Mouse (Mus musculus): Measurements from ENCODE around the gene S100pbp. TPM values are rescaled to one million over a fixed set of nuclear protein-coding genes. Genes with fewer than 3 reads are reported as not detected.

S100pbp gene
- total RNA-seq, 2 experiments from 2014 or later: 8.4 to 9.2 TPM

DNA sequence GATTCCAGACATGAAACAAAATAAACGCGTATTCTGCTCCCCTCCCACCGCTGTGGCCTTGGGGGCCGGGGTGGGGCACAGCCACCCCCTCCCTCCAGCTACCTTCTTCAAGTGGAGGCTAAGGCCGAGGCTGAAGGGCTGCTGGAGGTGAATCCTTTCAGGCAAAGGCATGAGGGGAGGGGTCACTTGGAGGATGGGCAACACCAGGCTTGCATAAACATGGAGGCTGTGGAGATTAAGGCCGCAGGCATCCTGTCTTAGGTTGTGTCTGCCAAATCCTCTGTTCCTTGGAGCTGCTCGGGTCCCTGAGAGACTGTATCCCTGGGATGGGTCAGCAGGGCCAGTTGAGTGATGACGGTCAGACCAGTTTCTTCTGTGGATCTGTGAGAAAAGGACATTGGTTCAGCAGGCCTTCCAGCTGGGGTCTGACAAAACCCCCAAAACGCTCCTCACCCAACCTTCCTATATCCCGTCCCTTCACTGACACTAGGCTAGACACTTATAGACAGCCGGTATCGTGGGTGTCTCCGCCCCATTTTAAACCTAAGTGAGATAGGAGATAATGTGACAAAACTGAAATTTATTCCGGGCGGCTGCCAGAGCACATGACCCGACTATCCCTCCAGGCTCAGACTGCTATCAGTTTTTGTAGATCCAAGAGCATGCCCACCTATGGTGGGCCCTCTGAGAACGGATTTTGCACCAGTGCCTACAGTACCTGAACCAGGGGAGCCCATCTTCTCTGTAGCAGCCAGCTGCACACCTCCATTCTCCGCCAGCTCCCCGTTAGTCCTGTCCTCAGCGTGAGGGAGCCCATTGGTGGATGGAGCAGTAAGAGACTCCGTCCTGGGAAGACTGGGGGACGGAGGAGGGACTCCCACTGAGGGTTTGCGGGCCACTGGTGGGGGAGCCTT is 31.8 kb upstream of the S100pbp start:
- DNase-seq: no peak

DNA sequence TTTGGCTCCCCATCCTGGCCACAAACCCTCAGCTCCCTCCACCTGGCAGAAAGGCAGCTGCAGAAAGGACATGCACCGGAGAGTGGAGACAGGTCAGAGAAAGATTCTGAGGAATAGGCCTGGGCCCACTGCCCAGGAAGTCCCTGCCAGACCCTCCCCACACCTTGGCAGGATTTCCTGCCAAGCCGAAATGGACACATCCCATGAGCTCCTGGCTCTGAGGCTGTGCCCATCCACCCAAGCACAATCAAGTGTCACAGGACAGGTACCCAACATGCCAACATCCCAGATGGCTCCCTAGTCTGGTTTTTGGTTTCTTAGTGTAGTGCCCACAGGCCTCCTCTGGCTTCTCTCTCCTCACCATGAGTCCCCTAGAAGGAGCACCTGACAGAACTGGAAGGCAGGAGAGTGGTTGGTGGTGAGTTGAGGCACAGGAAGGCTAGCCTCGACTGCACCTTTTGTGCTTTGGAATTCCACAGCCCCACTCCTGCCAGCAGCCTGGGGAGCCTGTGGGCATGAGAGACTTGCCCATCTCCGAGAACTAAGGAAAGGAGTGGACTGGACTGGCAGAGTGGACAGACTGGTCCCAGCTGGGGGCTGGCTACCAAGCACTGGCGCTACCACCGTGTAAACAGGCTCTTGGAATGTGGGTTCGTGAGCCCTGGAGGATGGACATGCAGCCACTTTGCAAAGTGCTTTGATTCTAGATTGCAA is 31.0 kb upstream of the S100pbp start:
- no peak for DNase-seq

DNA sequence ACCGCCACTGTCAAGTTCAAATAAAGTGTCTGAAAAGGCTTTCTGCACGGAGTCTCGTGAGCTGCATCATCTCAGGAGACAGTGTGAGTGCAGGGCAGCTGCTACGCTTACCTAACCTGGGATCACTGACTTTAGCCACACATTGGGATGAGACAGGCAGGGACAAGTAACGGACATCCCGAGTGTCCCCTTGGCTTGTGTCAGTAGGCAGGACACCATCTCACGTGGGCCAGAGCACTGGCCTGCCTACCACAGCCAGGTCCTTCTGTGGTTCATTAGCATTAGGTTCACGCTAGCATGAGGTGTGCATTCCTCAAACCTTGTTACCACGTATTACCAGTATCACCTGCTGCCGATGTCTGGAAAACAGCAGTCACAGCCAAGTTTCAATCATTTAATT is 29.7 kb upstream of the S100pbp start:
- DNase-seq: no peak

DNA sequence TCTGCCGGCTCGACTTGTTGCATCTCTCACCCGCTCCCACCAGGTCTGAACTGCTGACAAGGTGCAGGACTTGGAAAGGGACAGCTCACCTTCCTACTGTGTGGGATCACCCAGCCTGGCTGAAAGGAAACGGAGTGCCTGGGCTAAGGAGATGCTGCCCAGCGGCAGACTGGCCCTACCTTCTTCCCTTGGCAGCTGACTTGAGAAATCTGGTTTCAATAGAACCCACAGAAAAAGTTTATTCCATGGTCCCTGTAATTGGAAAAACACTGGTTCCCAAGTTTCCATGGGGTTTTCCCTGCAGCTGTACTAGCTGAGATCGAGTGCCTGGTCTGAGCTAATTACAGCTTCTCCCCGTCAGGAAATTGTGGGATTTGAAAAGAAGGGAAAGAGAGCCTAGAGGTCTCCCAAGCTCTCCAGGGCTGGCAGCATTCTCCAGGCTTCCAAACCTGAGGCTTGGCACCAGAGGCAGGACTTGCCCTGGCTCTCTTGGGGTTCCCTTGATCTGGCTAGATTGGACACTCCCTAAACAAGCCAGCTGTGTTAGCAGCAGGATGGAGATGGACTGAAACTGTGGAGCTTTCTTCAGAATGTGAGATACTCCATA is 29.1 kb upstream of the S100pbp start:
- no peak for DNase-seq

DNA sequence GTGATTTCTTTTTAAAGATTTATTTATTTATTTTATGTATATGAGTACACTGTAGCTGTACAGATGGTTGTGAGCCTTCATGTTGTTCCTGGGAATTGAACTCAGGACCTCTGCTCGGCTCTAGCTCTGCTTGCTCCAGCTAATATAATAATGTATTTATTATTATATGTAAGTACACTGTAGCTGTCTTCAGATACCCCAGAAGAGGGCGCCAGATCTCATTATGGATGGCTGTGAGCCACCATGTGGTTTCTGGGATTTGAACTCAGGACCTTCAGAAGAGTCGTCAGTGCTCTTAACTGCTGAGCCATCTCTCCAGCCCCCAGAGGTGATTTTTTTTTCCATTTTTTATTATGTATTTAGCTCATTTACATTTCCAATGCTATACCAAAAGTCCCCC is 23.0 kb upstream of the S100pbp start:
- DNase-seq: peak in 1 of 2 experiments; percentile 24

DNA sequence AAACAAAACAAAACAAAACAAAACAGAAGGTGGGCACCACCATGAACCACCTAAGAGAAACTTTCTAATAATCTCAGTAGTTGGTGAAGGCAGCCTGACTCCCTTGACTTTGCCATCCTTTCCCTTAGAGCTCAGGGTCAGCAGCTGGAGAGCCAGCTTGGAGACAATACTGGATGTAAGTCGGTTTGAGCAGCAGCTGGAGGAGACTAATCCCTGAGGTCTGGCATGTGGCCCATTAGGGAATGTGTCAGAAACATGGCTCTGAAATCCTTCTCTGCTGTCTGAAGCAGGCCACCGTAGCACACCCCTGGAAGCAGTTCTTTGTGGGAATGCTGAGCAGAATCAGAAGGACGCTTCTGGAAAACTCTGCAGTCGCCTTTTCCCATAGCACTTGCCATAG is 21.9 kb upstream of the S100pbp start:
- DNase-seq: peak; percentile 51 to 56

DNA sequence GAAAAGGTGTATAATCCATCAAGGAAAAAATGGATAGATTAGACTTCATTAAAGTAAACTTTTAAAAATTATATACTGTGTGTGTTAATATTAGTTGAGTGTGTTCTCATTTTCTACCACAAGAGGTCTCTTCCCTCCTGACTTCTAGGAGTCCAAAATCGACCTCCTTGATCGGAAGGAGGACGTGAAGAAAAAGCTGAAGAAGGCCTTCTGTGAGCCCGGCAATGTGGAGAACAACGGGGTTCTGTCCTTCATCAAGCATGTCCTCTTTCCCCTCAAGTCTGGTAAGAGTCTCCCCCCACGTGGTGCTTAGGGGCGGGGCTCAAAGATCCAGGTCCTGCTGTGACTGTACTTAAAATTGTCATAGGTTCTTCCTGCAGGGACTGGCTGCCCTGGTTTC is 20.0 kb upstream of the S100pbp start:
- no peak for DNase-seq

DNA sequence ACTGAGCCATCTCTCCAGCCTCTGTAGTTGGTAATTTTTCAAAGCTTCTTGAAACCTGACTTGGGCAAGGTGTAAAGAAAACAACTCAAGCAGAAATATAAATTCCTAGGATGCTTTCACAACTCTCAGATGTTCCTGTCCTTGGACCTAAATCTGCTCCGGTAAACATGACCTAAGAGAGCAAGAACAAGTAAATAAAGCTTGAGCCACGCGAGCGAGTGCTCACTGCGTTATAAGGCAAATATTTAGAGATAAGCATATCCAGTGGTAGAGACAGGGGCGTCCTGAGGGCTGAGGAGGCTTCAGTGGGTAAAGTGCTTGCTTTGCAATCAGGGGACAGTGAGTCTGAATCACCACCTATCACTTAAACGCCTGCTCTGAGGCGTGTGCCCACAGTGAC is 17.3 kb upstream of the S100pbp start:
- no peak for DNase-seq

DNA sequence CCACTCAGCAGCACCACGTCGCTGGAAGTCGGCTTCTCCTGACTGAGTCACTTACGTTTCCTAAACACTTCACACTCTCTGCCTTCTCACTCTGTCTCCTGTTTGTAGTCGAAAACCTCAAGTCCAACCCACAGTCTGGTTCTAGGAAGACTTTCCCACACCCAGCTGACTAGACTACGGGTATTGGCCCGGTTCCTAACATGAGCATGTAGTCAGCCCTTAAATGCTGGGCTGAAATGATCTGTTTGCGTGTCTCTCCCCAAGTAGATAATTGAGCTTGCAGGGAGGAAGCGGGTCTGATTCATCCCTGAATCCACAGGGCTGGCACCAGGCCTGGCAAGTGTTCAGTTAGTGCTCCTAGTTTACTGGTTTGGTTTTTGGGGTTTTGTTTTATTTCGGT is 15.1 kb upstream of the S100pbp start:
- DNase-seq: no peak

DNA sequence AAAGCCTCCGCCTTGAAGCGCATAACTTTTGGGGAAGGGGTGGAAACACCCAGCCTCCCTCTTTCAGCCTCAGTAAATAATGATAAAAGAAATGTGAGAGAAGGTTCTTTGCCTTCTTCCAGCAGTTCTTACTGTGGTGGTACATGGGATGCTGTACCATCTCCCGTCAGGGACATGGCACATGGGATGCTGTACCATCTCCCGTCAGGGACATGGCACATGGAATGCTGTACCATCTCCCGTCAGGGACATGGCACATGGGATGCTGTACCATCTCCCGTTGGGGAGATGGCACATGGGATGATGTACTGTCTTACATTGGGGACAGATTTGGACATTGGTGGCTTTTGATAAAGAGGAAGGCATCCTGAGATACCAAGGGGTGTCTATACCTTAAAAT is 8.0 kb upstream of the S100pbp start:
- DNase-seq: no peak

DNA sequence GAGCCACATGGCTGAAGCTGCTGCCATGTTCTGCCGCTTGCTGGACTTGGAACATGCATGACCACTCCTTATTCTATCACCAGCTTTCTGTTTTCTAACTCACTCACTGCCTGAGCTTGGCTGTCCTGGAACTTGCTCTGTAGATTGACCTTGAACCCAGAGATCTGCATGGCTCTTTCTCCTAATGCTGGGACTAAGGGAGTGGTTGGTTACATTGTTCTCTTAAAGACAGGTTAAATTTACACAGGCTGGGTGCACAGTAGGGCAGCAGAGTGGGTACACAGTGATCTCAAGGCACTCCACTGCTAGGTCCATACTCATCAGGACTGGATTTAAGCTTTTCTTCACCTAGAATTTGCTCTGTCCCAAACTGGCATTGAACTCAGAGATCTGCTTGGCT is 4.8 kb upstream of the S100pbp start:
- no peak for DNase-seq

DNA sequence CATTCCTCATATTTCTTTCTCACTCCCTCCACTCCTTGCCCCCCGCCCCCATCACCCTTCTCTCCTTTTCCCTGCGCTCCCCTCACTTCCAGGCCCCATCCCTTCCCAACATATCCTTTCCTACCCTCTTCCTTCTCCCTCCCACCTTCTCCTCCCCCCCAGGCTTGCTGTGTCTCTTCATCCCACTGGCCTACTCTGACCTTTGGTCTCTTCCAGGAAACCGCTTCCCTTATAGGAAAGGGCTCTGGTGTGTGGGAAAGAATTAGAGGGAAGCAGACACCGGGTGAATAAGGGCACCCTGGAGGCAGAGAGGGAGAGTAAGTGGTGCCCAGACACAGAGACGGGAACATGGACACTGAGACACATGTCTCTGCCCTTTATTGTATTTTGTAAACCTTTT is 2.2 kb upstream of the S100pbp start:
- DNase-seq: no peak

DNA sequence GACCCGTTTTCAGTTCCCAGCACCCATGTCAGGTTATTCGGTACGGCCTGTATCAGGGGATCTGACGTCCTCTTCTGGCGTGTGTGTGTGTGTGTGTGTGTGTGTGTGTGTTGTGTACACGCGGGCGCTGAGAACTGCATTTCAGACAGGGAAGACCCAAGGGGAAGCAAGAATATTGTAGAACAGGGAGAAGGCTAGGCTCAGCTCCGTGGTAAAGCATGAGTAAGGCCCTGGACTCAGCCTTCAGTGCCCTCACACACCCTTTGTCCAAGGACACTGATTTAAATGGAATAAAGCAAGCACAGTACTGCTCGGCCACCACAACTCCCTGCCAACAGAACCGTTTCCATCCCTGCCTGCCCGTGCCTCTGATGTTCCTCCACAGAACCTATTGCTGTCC is 1.0 kb upstream of the S100pbp start:
- DNase-seq: peak; percentile 12 to 30

DNA sequence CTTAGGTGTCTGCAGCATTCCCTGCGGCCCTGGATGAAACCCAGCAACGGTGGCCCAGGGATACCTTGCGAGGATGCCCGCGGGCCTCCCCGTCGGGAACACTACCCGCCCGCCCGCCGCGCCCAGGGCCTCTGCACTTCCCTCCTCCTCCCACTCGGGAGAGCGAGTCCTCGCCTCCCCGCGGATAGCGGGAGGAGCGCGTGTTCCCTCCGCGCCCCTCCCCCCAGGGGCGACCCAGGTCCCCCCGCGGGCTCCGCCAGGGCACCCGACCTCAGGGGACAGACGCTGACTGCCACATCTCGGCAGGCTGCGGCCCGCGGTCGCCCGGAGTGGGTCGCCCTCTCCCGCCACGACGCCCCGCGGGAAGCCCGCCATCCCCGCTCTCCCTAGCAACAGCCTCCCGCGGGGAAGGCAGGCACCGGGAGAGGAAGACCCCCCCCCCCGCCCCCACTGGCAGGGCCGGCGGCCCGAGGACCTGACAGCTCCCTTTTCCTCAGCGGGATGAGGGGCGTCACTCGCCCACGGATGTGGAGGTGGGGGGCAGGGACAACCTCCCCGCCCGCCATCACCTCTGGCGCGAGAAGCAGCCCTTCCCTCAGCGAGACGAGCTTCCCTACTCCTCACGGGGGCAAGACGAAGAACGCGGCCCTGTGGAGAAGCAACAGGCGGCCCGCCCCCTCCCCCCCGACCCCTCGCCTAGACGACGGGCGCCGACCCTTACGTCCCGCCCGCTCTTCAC is 555 bp downstream of the S100pbp start:
- DNase-seq: peak; percentile 57 to 59

DNA sequence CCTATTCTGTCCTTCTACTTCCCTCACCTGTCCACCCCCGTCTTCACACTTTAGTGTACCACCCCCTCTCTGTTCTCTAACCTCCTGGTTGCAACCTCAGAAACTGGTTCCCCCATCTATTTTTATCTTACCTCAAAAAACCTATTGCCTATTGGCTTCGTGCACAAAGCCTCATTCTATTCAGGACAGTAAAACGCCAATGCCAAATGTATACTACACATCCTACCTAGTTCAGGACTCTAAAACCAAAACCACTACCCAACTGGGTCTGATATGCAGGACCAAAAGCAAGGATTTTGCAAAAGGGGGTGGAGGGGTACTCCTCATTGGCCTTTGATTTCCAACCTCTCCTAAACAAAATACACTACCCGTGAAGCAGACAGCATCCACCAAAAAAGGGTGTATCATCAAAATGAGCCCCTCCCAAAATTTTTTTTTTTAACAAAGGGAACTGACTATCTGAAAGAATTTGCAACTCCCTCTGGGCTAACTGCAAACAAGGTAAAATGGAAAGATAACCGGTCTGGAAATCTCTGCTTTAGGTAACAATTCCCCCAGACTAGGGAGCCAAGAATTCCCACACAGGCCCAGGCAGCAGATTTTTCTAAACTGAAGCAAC is 1.4 kb downstream of the S100pbp start:
- no peak for DNase-seq

DNA sequence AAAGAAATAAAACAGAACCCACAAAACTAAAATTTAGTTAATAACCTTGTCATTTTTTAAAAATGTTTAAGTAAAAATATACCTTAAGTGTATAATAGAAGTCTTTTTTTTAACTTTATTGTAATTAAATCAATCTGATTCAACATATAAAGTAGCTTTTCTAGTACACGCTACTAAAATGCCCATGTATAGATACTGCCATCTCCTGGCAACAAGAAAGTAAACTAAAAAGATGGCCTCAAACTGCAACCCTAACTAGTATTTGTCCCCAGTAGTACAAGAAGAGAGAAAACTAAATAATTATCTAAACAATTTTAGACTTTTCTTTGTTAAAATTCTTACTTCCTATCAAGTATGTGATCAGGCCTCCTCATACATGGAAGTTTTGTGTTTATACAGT is 10.0 kb downstream of the S100pbp start:
- DNase-seq: no peak

DNA sequence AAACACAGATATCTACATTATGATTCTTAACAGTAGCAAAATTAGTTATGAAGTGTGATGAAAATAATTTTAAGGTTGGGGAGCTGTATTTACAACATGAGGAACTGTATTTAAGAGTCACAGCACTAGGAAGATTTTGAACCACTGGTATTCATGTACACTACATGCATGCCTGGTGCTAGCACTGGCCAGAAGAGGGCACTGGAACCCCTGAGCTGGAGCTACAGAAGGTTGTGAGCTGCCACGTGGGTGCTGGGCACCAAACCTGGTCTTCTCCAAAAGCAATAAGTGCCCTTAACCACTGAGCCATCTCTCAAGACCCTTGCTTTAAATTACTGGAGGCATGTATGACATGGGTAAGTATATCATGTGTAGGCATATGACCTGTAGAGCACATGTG is 17.0 kb downstream of the S100pbp start:
- no peak for DNase-seq

DNA sequence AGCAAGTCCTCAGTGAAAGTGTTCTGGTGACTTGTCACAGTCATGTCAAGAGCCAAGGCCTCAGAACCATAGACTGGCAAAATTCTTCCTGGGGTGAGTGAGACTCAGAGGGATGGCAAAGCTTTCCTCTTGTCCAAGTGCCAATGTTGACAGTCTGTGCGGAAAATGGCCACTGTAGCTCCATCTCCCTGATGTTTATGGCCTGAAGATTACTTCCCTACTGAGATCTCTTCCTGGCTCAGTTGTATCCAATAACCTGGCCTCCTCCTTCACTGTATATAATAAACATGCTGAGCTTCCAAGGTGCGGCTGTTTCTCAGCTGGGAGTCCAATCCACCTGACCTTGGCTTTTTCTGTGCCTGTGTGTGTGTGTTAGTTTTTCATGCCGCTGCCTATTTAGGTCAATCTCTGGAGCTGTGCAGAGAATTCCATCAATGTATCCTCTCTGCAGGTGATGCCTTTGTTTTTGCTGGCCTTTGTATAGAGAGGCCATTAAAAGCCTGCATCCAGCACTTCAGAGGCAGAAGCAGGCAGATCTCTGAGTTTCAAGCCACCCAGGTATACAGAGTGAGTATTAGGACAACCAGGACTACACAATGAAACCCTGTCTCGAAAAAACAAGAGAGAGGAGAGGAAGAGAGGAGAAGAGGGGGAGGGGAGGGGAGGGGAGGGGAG is 27.8 kb downstream of the S100pbp start:
- DNase-seq: no peak

DNA sequence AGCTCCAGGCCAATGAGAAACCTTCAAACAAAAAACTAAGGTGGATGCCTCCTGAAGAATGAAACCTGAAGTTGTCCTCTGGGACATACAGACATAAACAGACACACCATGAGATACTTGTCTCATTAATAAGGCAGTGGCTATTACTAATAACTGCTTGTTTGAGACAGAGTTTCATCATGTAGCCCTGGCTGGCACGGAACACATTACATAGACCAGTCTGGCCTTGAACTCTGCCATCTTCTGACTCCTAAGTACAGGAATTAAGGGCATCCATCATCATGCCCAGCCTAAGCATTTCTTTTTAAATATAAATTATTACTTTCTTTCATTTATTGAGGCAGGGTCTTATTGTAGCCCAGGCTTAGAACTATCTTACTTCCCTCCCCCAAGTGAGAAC is 28.5 kb downstream of the S100pbp start:
- no peak for DNase-seq

DNA sequence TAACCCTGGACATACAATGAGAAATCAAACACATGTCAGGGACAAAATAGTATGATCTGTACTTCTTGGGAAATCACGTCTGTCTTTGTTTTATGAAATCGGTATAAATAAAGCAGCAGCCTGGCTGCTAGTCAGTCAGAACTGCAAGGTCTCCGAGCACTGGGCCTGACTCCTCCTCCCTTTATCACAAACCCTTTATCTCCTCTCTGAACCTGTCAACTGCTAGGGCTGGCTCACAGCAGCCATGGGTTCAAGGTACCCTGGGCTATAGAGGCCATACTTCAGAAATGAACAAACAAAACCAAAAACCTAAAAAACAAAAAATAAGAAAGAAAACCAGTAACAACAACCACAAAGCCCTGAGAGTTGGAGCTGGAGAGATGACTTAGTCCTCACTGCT is 31.0 kb downstream of the S100pbp start:
- no peak for DNase-seq

DNA sequence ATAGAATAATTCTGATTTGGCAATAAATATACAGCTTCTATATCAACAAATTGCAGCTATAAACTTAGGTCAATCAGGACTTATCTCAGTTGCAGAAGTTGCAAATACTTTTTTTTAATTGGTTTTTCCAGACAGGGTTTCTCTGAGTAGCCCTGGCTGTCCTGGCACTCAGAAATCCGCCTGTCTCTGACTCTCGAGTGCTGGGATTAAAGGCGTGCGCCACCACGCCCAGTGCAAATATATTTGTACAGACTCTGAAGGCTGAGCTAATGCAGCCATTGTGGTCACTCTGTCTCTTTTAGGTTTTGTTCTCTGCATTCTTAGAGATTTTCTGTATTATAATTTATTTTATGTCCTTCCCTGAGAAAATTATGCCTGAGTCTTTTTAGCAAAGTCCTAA is 32.0 kb downstream of the S100pbp start:
- no peak for DNase-seq

Data from heart, adult 18-20 months (tissue).